In genomic region chr15:24400088-24400487, GRCm38 (mm10) we compare ENCODE assay signal across 22 mouse cellular contexts.
DNase-seq lines count a peak whose midpoint lies in the region; TF ChIP-seq lines count a peak whose summit lies in the region.
"Had no signal": no experiment of that assay in that cellular context is flagged by ENCODE, and none has a peak within 500 bp of the region (broad histone marks: within the 10 kb centered on the region; RNA-seq: fewer than 3 reads in every experiment).

No protein-coding gene starts in this region.

- TF ChIP-seq POLR2A in myocyte (IDR thresholded peaks at IDR 0.05; ENCODE audit: insufficient read length, low read depth): no peak

- H3K27me3 ChIP-seq in myocyte (ENCODE audit: control insufficient read depth, insufficient read depth, insufficient read length): no peaks in the 10 kb centered on the region
- H3K27me3 ChIP-seq: CH12.LX; embryonic facial prominence, embryonic 12.5 days; forebrain, embryonic 13.5 days; forebrain, embryonic 15.5 days; Patski had no signal

- no peaks in the 10 kb centered on the region for H3K36me3 ChIP-seq in myocyte (ENCODE audit: control insufficient read depth, insufficient read depth)
- H3K36me3 ChIP-seq: embryonic facial prominence, embryonic 10.5 days; embryonic facial prominence, embryonic 12.5 days; forebrain, embryonic 15.5 days; G1E had no signal

- H3K79me2 ChIP-seq in myocyte (ENCODE audit: control insufficient read depth, insufficient read depth): no peaks in the 10 kb centered on the region

- H3K4me2 ChIP-seq in myocyte (ENCODE audit: low read depth): no peak overlapping the region
- H3K4me2 ChIP-seq: embryonic facial prominence, embryonic 12.5 days; forebrain, embryonic 13.5 days; forebrain, embryonic 15.5 days had no signal

- DNase-seq in 416B (ENCODE audit: low read depth) (peak; percentile 5), NIH3T3 (ENCODE audit: low read depth) (peak; percentile 6), MN1 (ENCODE audit: low spot score) (no peak)
- DNase-seq in thymus, adult 18-20 months: no peak
- DNase-seq in embryo, embryonic 10.5 days (ENCODE audit: low spot score): no peak
- DNase-seq: adrenal gland, adult 8-10 months; adrenal gland, postnatal 14 days; cerebellum, adult 11 months; cerebellum, adult 18-20 months; cerebellum, adult 8-10 months; cerebellum, adult 9-11 months; cerebellum, postnatal 14 days; cerebellum, postnatal 36 days; forebrain, postnatal 0 days had no signal

- no peak overlapping the region for H3K4me3 ChIP-seq in myocyte
- H3K4me3 ChIP-seq: embryonic facial prominence, embryonic 10.5 days; embryonic facial prominence, embryonic 12.5 days; forebrain, embryonic 13.5 days; forebrain, embryonic 15.5 days had no signal

- H3ac ChIP-seq in myocyte (ENCODE audit: control insufficient read depth, insufficient read length): no peak overlapping the region

TF ChIP-seq in myocyte, 11 proteins besides CTCF, POLR2A, EP300 and RAD21:
- TF ChIP-seq E2F4 (IDR thresholded peaks at IDR 0.05; ENCODE audit: insufficient read depth) (no peak), TCF3 (IDR thresholded peaks at IDR 0.05; ENCODE audit: insufficient read length, low read depth) (no peak), SRF (IDR thresholded peaks at IDR 0.05; ENCODE audit: control insufficient read depth, insufficient read length, low read depth) (no peak), TCF12 (IDR thresholded peaks at IDR 0.05; ENCODE audit: insufficient read depth, poor library complexity, severe bottlenecking) (peak; percentile 60), MYOG (IDR thresholded peaks at IDR 0.05; ENCODE audit: control insufficient read depth in 1 of 3, insufficient read depth in 1 of 3, insufficient read length in 2 of 3, low read depth in 2 of 3) (peak in 1 of 3 experiments; percentile 86), CEBPB (IDR thresholded peaks at IDR 0.05; ENCODE audit: insufficient read depth, poor library complexity, severe bottlenecking) (0 out of 2 replicates have a peak, but pooled peaks have one; percentile 21), MAX (IDR thresholded peaks at IDR 0.05; ENCODE audit: low read depth) (peak; percentile 72), USF1 (IDR thresholded peaks at IDR 0.05; ENCODE audit: low read depth) (peak; percentile 95), POLR2AphosphoS2 (IDR thresholded peaks at IDR 0.05; ENCODE audit: insufficient read length, low read depth) (no peak), MYOD1 (IDR thresholded peaks at IDR 0.05; ENCODE audit: control insufficient read depth in 1 of 3, insufficient read length in 2 of 3, low read depth in 2 of 3) (peak in 2 of 3 experiments; percentile 77 to 83), REST (IDR thresholded peaks at IDR 0.05; ENCODE audit: insufficient read depth, insufficient read length) (no peak)

Comparison
In these comparisons a context has a peak if more than half of its experiments do, and no peak if none do; other contexts are left out.
1. DNase-seq: peak in 416B (single experiment) and NIH3T3 (single experiment); none in thymus, adult 18-20 months (0 of 2), embryo, embryonic 10.5 days (single experiment) and MN1 (single experiment).